Mouse (Mus musculus) lung, postnatal 0 days (tissue): ENCODE measurements around the gene Nedd4. TPM values are rescaled to one million over a fixed set of nuclear protein-coding genes. Genes with fewer than 3 reads are reported as not detected.
A peak's percentile ranks its signal among the peaks of the same experiment; 100 is the strongest.

Experiments
- ATAC-seq: fragments of 200-750 bp; cut with Nextera tagmentation; 2 replicates; pipeline ENCODE4 v1.8.0; 2017; ENCODE audit warnings: moderate library complexity
- DNase-seq: peaks from one replicate; pipeline ENCODE4 v3.0.0-alpha.2; 2016; ENCODE audit warnings: low spot score
- H3K27ac ChIP-seq: fragments of 300-500 bp; sonication (generic); 2 replicates; pipeline ENCODE4 v1.5.1; 2014; ENCODE audit warnings: antibody characterized with exemption, mild to moderate bottlenecking, low read length, mixed read lengths
- H3K27me3 ChIP-seq: fragments of 300-500 bp; sonication (generic); replicated peaks from 2 replicates; pipeline ENCODE4 v1.6.1; 2014; ENCODE audit warnings: low read length, mixed read lengths; ENCODE audit not compliant: insufficient read depth
- H3K36me3 ChIP-seq: fragments of 300-500 bp; sonication (generic); 2 replicates; pipeline ENCODE4 v1.6.1; 2014; ENCODE audit warnings: low read length, mixed read lengths; ENCODE audit not compliant: insufficient read depth
- H3K4me1 ChIP-seq: fragments of 300-500 bp; sonication (generic); 2 replicates; pipeline ENCODE4 v1.6.1; 2014; ENCODE audit warnings: antibody characterized with exemption, low read depth, low read length, mixed read lengths; ENCODE audit not compliant: insufficient read depth
- H3K4me2 ChIP-seq: fragments of 300-500 bp; sonication (generic); replicated peaks from 2 replicates; pipeline ENCODE4 v1.6.1; 2014; ENCODE audit warnings: low read depth, mild to moderate bottlenecking, low read length, moderate library complexity, mixed read lengths
- H3K4me3 ChIP-seq: fragments of 300-500 bp; sonication (generic); 2 replicates; pipeline ENCODE4 v1.5.1; 2014; ENCODE audit warnings: low read depth, low read length
- H3K9ac ChIP-seq: fragments of 300-500 bp; sonication (generic); replicated peaks from 2 replicates; pipeline ENCODE4 v1.6.1; 2014; ENCODE audit warnings: low read depth, mild to moderate bottlenecking
- H3K9me3 ChIP-seq: fragments of 300-500 bp; sonication (generic); 2 replicates; pipeline ENCODE4 v1.6.1; 2016; ENCODE audit warnings: low read length, mixed read lengths
- CTCF ChIP-seq: IDR thresholded peaks from 2 replicates; pipeline ENCODE4 v1.5.1; 2016; ENCODE audit warnings: antibody characterized with exemption, mild to moderate bottlenecking
- EP300 ChIP-seq: IDR thresholded peaks from 2 replicates; pipeline ENCODE4 v1.6.1; 2016; ENCODE audit warnings: antibody characterized with exemption, mild to moderate bottlenecking, control low read depth
- WGBS: fragments of 180-500 bp; shearing (Covaris S2); extraction: QIAGEN DNeasy Blood & Tissue Kit; methylation state at CpG from one replicate; pipeline ENCODE4 v1.1.7; 2014; 5-methylcytosine and 5-hydroxymethylcytosine counted together
- polyA plus RNA-seq: library from polyadenylated mRNA; unstranded; fragments of >200 nt; fragmentation: Nextera tagmentation; extraction: Ambion mirVana; gene quantifications from 2 replicates; pipeline ENCODE4 v1.2.1, GENCODE M21; 2015

The Nedd4 gene
- polyA plus RNA-seq, 1 experiment from 2014 or later, result 264 TPM

- Histone ChIP-seq H3K4me3 (no peak overlapping the region), H3K27me3 (no peaks in the 10 kb centered on the region), H3K27ac (no peak overlapping the region), H3K9me3 (no peaks in the 10 kb centered on the region), H3K9ac (no peak overlapping the region), H3K36me3 (no peaks in the 10 kb centered on the region), H3K4me1 (no peaks in the 10 kb centered on the region), H3K4me2 (no peak overlapping the region)
- TF ChIP-seq EP300 (no peak), CTCF (no peak)
- DNase-seq (no peak), ATAC-seq (no peak)
- 28% methylated on average over 10 of the region's 10 CpGs for WGBS
Observed at GRCm38 (mm10) chr9:72791213-72791582, 129.1 kb downstream of the Nedd4 start.

DNA sequence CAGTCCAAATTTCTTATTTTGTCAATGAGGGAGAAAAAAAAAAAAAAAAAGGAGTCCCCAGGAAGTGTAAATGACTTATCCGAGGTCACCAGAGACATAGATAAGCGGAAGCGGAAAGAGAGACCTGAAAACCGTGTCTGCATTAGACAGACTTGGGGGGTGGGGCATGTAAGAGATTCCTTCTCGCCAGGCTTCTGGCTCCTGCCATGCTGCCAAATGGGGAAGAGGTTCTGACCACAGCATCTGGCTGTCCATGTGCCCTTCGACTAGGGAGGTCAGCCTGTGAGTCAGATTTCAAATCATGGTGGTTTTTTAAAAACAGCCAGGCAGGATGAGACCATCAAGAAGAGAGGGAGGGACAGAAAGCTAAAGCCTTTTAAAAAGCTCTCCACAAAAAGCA, 129.5 kb downstream of the Nedd4 start:
- DNase-seq (peak; percentile 40), ATAC-seq (no peak)
- Histone ChIP-seq H3K27ac (no peak overlapping the region), H3K4me1 (no peaks in the 10 kb centered on the region), H3K36me3 (no peaks in the 10 kb centered on the region), H3K9me3 (no peaks in the 10 kb centered on the region), H3K4me2 (no peak overlapping the region), H3K9ac (no peak overlapping the region), H3K4me3 (no peak overlapping the region), H3K27me3 (no peaks in the 10 kb centered on the region)
- TF ChIP-seq CTCF, result no peak
- no peak for TF ChIP-seq EP300
- WGBS, result 21% methylated on average over 6 of the region's 6 CpGs

DNA sequence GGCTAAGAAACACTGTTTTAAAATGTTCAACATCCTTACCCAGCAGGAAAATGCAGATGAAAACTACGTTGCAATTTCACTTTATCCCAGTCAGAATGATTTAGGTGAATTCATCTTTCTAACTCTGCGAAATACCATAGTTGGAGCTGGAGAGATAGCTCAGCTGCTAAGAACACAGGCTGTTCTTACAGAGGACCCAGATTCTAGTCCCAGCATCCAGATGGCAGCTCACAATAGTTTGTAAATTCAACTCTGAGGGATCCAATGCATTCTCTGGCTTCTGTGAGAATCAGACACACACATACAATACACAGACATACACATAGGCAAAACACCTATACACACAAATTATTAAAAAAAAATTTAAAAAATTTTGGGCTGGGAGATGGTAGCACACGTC, 133.1 kb downstream of the Nedd4 start:
- no peak overlapping the region for H3K4me3 ChIP-seq
- H3K9me3 ChIP-seq, result no peaks in the 10 kb centered on the region
- H3K4me2 ChIP-seq, result no peak overlapping the region
- H3K9ac ChIP-seq, result no peak overlapping the region
- H3K27me3 ChIP-seq, result no peaks in the 10 kb centered on the region
- no peak for TF ChIP-seq EP300
- TF ChIP-seq CTCF, result no peak
- H3K4me1 ChIP-seq, result no peaks in the 10 kb centered on the region
- 77% methylated on average over 3 of the region's 3 CpGs for WGBS
- no peaks in the 10 kb centered on the region for H3K36me3 ChIP-seq
- DNase-seq (no peak), ATAC-seq (no peak)
- no peak overlapping the region for H3K27ac ChIP-seq

DNA sequence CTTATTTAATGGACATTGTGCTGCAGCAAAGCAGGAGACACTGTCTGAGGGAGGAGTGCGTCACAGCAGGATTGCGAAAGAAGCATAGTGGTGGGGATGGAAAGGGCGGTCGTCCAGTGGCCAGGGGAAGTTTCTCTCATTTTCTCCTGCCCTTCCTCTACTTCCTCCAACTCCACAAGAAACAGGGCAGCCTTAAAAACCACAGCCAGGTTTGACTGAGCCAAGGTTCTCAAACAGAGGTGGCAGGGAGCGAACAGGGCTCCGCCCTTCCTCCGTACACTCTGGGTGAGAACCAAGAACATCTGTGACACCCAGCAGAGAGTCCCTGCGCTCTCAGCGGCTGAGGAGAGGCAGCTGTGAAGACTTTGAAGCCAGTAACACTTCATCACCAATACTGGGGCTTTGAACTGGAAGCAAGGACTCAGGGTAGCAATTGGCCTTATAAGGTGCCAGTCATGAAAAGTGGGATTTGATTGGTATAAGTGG, 135.0 kb downstream of the Nedd4 start:
- Histone ChIP-seq H3K36me3 (no peaks in the 10 kb centered on the region), H3K4me2 (no peak overlapping the region), H3K27me3 (no peaks in the 10 kb centered on the region), H3K9ac (no peak overlapping the region), H3K4me1 (no peaks in the 10 kb centered on the region), H3K4me3 (peak overlapping the region; percentile 16; the same call in 1 of the 2 replicates), H3K9me3 (no peaks in the 10 kb centered on the region), H3K27ac (no peak overlapping the region)
- WGBS, result 32% methylated on average over 9 of the region's 9 CpGs
- TF ChIP-seq CTCF, result no peak
- TF ChIP-seq EP300, result no peak
- peak; percentile 82 for DNase-seq
- peak; percentile 91 for ATAC-seq

Other genes with a start within 250 kb of the Nedd4 start
- 5.9 and 9.2 TPM in 2 replicates for gene Mns1, start 224.3 kb upstream of the Nedd4 start, polyA plus RNA-seq
- 7.6 and 9.1 TPM in 2 replicates for gene Tex9, start 170.1 kb upstream of the Nedd4 start, polyA plus RNA-seq
- gene Rfx7, start 130.1 kb upstream of the Nedd4 start, polyA plus RNA-seq, result 4.0 and 4.2 TPM in 2 replicates
- 0.04 and 0.10 TPM in 2 replicates for gene Prtg, start 144.5 kb downstream of the Nedd4 start, polyA plus RNA-seq